Mouse (Mus musculus): Measurements from ENCODE around the gene Ntrk3.

- TF ChIP-seq CTCF (IDR thresholded peaks at IDR 0.05; ENCODE audit: low read depth, low read length), result no peak
- TF ChIP-seq POLR2A (IDR thresholded peaks at IDR 0.05; ENCODE audit: extremely low read depth, insufficient read depth, low read length), result no peak
These were observed 81.6 kb downstream of the Ntrk3 start for GRCm38 (mm10) chr7:78656181-78656580.

All from liver, adult 2 months (tissue).